Mouse (Mus musculus) hindbrain, embryonic 16.5 days (tissue): Measurements from ENCODE around the gene Tsr3. TPM values are rescaled to one million over a fixed set of nuclear protein-coding genes. Genes with fewer than 3 reads are reported as not detected.

Experiments
- ATAC-seq: fragments of 200-750 bp; cut with Nextera tagmentation; 2 replicates; pipeline ENCODE4 v1.8.0; 2017; ENCODE audit warnings: moderate TSS enrichment, moderate library complexity
- H3K27ac ChIP-seq: fragments of 300-500 bp; sonication (generic); 2 replicates; pipeline ENCODE4 v1.5.1; 2014; ENCODE audit warnings: low read depth, mild to moderate bottlenecking, control low read depth, low read length, moderate library complexity
- H3K27me3 ChIP-seq: fragments of 300-500 bp; sonication (generic); replicated peaks from 2 replicates; pipeline ENCODE4 v1.6.1; 2014; ENCODE audit warnings: low read length; ENCODE audit not compliant: control insufficient read depth, insufficient read depth
- H3K36me3 ChIP-seq: fragments of 300-500 bp; sonication (generic); 2 replicates; pipeline ENCODE4 v1.6.1; 2014; ENCODE audit warnings: mild to moderate bottlenecking, low read length, moderate library complexity, mixed read lengths; ENCODE audit not compliant: control insufficient read depth, insufficient read depth
- H3K4me1 ChIP-seq: fragments of 300-500 bp; sonication (generic); 2 replicates; pipeline ENCODE4 v1.6.1; 2014; ENCODE audit warnings: low read depth, low read length; ENCODE audit not compliant: control insufficient read depth, insufficient read depth
- H3K4me2 ChIP-seq: fragments of 300-500 bp; sonication (generic); 2 replicates; pipeline ENCODE4 v1.6.1; 2014; ENCODE audit warnings: mild to moderate bottlenecking, low read length, control low read depth, moderate library complexity
- H3K4me3 ChIP-seq: fragments of 300-500 bp; sonication (generic); 2 replicates; pipeline ENCODE4 v1.5.1; 2014; ENCODE audit warnings: mild to moderate bottlenecking, low read length, control low read depth, moderate library complexity
- H3K9ac ChIP-seq: fragments of 300-500 bp; sonication (generic); 2 replicates; pipeline ENCODE4 v1.6.1; 2014; ENCODE audit warnings: low read depth, mild to moderate bottlenecking, control low read depth, low read length, moderate library complexity
- H3K9me3 ChIP-seq: fragments of 300-500 bp; sonication (generic); 2 replicates; pipeline ENCODE4 v1.6.1; 2014; ENCODE audit warnings: mild to moderate bottlenecking, low read length, moderate library complexity; ENCODE audit not compliant: control insufficient read depth
- WGBS: fragments of 180-500 bp; shearing (Covaris S2); extraction: QIAGEN DNeasy Blood & Tissue Kit; methylation state at CpG from one replicate; pipeline ENCODE4 v1.1.7; 2014; 5-methylcytosine and 5-hydroxymethylcytosine counted together
- microRNA-seq: library from miRNA; unstranded; fragments of <30 nt; microRNA quantifications from one replicate; pipeline ENCODE4, GENCODE M21; 2017
- polyA plus RNA-seq: library from polyadenylated mRNA; unstranded; fragments of >200 nt; fragmentation: Nextera tagmentation; extraction: Ambion mirVana; gene quantifications from 2 replicates; pipeline ENCODE4 v1.2.1, GENCODE M21; 2015

The Tsr3 gene
- polyA plus RNA-seq, 1 experiment from 2014 or later: 57.4 TPM

- no peak overlapping the region for H3K4me2 ChIP-seq
- peaks cover 18% of the 10 kb centered on the region for H3K4me1 ChIP-seq
- H3K9ac ChIP-seq: no peak overlapping the region
- ATAC-seq: no peak
- H3K9me3 ChIP-seq: no peaks in the 10 kb centered on the region
- no peaks in the 10 kb centered on the region for H3K36me3 ChIP-seq
- no peak overlapping the region for H3K4me3 ChIP-seq
- H3K27ac ChIP-seq: no peak overlapping the region
- H3K27me3 ChIP-seq: no peaks in the 10 kb centered on the region
- 98% methylated on average over 3 of the region's 3 CpGs for WGBS
These were observed 35.9 kb downstream of the Tsr3 start for GRCm38 (mm10) chr17:25275833-25276232.

DNA sequence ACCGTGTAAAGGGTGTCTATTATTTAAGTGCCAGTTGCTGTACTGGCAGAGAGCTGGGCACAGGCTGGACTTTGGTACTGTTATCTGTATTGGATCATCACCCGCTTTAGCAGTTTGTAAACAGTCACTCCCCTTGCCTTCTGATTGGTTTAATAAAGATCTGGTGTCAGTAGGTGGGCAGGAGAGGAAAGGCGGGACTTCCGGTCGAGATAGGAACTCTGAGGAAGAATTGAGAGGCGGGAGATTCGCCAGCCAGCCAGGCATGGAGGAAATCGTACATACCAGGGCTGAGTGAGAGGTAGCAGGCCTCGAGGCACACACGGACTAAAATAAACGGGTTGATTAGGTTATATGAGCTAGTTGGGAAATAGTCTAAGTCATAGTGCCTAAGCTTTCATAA, 42.2 kb downstream of the Tsr3 start:
- H3K9ac ChIP-seq: no peak overlapping the region
- ATAC-seq: no peak
- no peaks in the 10 kb centered on the region for H3K4me1 ChIP-seq
- no peak overlapping the region for H3K4me2 ChIP-seq
- H3K36me3 ChIP-seq: no peaks in the 10 kb centered on the region
- no peaks in the 10 kb centered on the region for H3K27me3 ChIP-seq
- H3K27ac ChIP-seq: no peak overlapping the region
- H3K9me3 ChIP-seq: no peaks in the 10 kb centered on the region
- WGBS: 42% methylated on average over 11 of the region's 11 CpGs
- H3K4me3 ChIP-seq: no peak overlapping the region

DNA sequence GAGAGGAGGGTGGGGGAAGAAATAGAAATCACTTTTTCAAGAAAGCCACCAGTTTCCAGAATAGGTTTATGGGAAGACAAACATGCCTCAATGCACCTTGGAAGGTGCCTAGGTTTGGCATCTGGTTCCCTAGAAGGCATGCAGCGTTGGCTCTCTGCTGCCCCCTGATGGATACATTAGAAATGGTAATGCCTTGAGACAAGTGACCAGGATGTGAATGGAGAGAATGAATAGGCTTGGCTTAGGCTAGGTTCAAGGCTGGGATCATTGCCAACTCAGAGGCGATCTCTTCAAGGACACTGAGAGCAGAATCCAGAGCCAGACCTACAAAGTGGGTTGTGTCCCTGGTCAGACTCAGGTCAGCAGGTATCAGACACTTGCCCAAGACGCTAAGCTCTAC, 45.1 kb downstream of the Tsr3 start:
- Histone ChIP-seq H3K27ac (no peak overlapping the region), H3K27me3 (no peaks in the 10 kb centered on the region), H3K4me2 (no peak overlapping the region), H3K36me3 (no peaks in the 10 kb centered on the region), H3K9ac (no peak overlapping the region), H3K4me1 (no peaks in the 10 kb centered on the region), H3K4me3 (no peak overlapping the region), H3K9me3 (no peaks in the 10 kb centered on the region)
- WGBS: 17% methylated on average over 3 of the region's 3 CpGs
- 0 out of 2 replicates have a peak, but pooled peaks have one; percentile 34 for ATAC-seq

GRCm38 (mm10) chr17:25288842-25289241, 48.9 kb downstream of the Tsr3 start:
- Histone ChIP-seq H3K4me2 (no peak overlapping the region), H3K27ac (no peak overlapping the region), H3K4me1 (no peaks in the 10 kb centered on the region), H3K9ac (no peak overlapping the region), H3K9me3 (no peaks in the 10 kb centered on the region), H3K36me3 (no peaks in the 10 kb centered on the region), H3K27me3 (no peaks in the 10 kb centered on the region), H3K4me3 (no peak overlapping the region)
- WGBS: 17% methylated on average over 4 of the region's 4 CpGs
- ATAC-seq: no peak

- no peaks in the 10 kb centered on the region for H3K36me3 ChIP-seq
- no peaks in the 10 kb centered on the region for H3K4me1 ChIP-seq
- WGBS: 27% methylated on average over 4 of the region's 4 CpGs
- H3K9ac ChIP-seq: no peak overlapping the region
- no peak overlapping the region for H3K27ac ChIP-seq
- ATAC-seq: no peak
- no peaks in the 10 kb centered on the region for H3K27me3 ChIP-seq
- H3K4me2 ChIP-seq: no peak overlapping the region
- no peak overlapping the region for H3K4me3 ChIP-seq
- no peaks in the 10 kb centered on the region for H3K9me3 ChIP-seq
These were observed 50.4 kb downstream of the Tsr3 start for GRCm38 (mm10) chr17:25290411-25290810.

Small RNAs within 50 kb of the gene (microRNA-seq; reads per million reads assigned to microRNA genes)
- gene Mir3547: 7.9 reads per million, percentile 24 among the genes with 10 or more reads in this experiment

Other genes starting within 250 kb of the Tsr3 start
- gene Cramp1l, start 224.4 kb upstream of the Tsr3 start, polyA plus RNA-seq: 4.0 and 5.5 TPM in 2 replicates
- gene Ift140, start 224.1 kb upstream of the Tsr3 start, polyA plus RNA-seq: 17.1 and 20.8 TPM in 2 replicates
- gene Tmem204, start 156.6 kb upstream of the Tsr3 start, polyA plus RNA-seq: 13.8 and 14.1 TPM in 2 replicates
- gene Telo2, start 124.2 kb upstream of the Tsr3 start, polyA plus RNA-seq: 54.6 and 60.8 TPM in 2 replicates
- 0.49 TPM in 1 of 2 replicates, not detected in the other for gene Ptx4, start 119.4 kb upstream of the Tsr3 start, polyA plus RNA-seq
- gene Clcn7, start 106.8 kb upstream of the Tsr3 start, polyA plus RNA-seq: 28.9 and 34.3 TPM in 2 replicates
- not detected in 2 replicates for gene Ccdc154, start 77.7 kb upstream of the Tsr3 start, polyA plus RNA-seq
- gene Gm38655, start 64.7 kb upstream of the Tsr3 start, polyA plus RNA-seq: not detected in 2 replicates
- 33.8 and 34.1 TPM in 2 replicates for gene BC003965, start 55.6 kb upstream of the Tsr3 start, polyA plus RNA-seq
- 16.0 and 17.6 TPM in 2 replicates for gene Unkl, start 51.8 kb upstream of the Tsr3 start, polyA plus RNA-seq
- gene Gnptg, start within 50 bp of the Tsr3 start, polyA plus RNA-seq: 110 and 114 TPM in 2 replicates
- gene Baiap3, start 16.2 kb downstream of the Tsr3 start, polyA plus RNA-seq: 23.4 and 26.0 TPM in 2 replicates
- 409 and 435 TPM in 2 replicates for gene Ube2i, start 34.5 kb downstream of the Tsr3 start, polyA plus RNA-seq
- not detected in 2 replicates for gene Prss34, start 58.2 kb downstream of the Tsr3 start, polyA plus RNA-seq
- gene Prss28, start 68.5 kb downstream of the Tsr3 start, polyA plus RNA-seq: not detected in 2 replicates
- gene Prss29, start 78.5 kb downstream of the Tsr3 start, polyA plus RNA-seq: not detected in 2 replicates
- gene Tpsab1, start 105.4 kb downstream of the Tsr3 start, polyA plus RNA-seq: not detected in 2 replicates
- gene Tpsb2, start 126.1 kb downstream of the Tsr3 start, polyA plus RNA-seq: 0.19 and 2.1 TPM in 2 replicates
- 0.43 and 0.55 TPM in 2 replicates for gene Tpsg1, start 129.1 kb downstream of the Tsr3 start, polyA plus RNA-seq
- 5.9 and 6.2 TPM in 2 replicates for gene Cacna1h, start 193.6 kb downstream of the Tsr3 start, polyA plus RNA-seq
- gene Tekt4, start 214.4 kb downstream of the Tsr3 start, polyA plus RNA-seq: 1.4 and 1.9 TPM in 2 replicates